Mouse (Mus musculus) brain, adult 10 weeks (tissue): ENCODE data around the gene E130309D02Rik. TPM values are rescaled to one million over a fixed set of nuclear protein-coding genes. Genes with fewer than 3 reads are reported as not detected.

Source experiments
- polyA plus RNA-seq: library from polyadenylated mRNA; stranded (reverse); fragments of 350-450 nt; fragmentation: Illumina TruSeq; extraction: RNeasy Lipid Tissue Mini Kit (QIAGEN cat#74804); gene quantifications from one replicate; pipeline ENCODE4 v1.2.3, GENCODE M21; 2015; ENCODE audit warnings: low read depth, low replicate concordance

E130309D02Rik gene
- polyA plus RNA-seq = 20.7 TPM

DNA sequence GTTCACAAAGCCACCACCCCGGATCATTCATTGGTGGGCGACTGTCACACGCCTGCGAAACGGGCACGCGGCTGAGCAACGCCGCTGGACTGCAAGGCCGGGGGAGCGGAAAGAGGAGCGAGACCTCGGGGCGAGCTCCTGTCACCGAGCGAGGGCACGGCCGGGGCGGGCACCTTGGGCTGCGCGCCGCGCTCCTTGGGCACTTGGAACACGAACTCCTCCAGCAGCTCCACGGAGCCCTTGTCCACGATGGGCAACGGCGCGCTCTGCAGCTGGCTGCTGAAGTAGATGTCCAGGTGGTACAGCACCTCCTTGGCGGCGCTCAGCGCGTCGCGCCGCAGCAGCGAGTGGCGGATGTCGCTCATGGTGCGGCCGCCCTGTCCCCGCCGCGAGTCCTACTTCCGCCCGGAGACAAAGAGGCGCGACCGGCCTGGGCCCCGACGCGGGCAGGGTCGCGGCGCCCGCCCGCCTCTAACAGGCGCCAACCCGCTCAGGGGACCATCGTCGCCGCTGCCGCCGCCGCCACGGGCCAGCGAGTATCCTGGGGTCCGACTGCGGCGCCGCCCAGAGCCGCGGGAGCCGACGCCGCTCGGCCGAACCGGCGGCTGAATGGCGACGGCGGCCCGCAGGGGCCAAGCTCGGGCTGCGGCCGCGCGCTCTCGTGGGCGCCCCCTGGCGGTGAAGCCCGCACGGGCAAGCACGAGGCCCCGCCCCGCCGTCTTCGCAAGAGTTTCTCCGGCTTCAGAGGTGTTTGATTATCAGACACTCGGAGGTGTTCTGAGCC lies at the start of gene E130309D02Rik:
E130309D02Rik (minus strand) TSS at position 631 of the 784 bp plus-strand sequence.

DNA sequence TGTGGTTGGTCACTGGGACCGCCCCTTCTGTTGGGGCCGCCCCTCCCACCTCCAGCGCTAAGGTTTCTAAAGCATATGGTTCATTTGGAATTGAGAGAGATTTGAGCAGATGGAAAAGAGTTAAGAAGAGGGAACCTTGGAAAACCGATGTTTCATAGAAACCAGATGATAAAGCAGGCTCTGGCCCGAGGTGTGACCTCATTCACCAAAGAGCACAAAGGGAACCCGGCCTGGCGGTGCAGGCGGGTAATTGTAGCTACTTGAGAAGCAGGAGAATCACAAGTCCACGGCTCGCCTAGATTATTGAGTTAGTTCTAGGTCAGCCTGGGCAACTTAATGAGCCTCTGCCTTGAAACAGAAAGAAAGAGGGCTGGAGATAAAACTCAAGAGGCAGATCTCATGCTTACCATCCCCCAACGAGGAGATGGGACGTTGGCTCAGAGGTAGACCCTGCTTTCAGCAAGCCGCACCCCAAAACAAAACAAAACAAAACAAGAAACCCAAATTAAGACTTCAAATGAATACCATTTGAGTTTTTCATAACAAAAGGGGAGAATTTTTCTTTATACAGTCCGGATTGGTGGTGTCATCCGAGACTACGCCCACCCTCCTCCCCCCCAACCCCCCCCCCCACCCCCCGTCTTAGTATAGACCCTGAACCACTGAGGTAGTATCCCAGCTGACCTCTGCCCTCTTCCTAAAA lies 41.7 kb upstream of the E130309D02Rik start, which contains the start of gene Grid2ip:
Grid2ip (plus strand) TSS at position 653 of the 703 bp plus-strand sequence.

DNA sequence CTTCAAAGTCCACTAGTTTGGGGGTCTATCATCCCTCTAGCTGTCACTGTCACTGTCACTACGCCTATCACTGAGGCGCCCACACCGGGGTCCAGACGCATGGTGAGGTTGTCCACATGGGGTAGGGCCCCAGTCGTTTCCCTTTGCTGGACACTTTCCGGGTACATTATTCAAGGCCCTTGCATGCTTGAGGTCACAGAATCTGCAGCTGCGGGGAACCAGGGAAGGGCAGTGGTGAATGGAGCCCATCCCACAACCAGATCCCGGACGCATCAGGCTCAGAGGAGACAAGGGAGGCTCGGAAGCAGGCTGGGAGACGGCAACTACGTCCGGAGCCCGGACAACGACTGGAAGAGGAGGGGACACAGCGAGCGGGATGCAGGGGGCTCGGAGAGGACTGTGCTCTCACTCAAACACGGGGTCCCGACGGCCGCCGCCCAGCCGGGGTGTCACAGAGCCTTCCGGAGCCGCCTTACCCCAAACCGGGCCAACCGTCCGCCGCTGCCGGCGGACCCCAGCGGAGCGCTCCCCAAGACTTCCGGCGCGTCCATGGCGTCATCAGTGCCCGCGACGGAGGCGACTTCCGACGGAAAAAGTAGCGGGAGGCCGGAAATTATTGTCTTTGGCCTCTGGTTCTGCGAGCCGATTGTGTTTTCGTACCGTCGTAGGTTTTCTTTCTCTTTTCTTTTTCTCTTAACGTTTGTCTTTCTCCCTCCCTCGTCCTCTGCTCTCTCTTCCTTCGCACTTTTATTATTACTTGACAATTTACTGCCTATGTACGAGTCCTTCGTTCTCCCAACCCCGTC lies 13.7 kb upstream of the E130309D02Rik start, which contains the start of gene Zdhhc4:
Zdhhc4 (minus strand) TSS at position 567 of the 806 bp plus-strand sequence.

DNA sequence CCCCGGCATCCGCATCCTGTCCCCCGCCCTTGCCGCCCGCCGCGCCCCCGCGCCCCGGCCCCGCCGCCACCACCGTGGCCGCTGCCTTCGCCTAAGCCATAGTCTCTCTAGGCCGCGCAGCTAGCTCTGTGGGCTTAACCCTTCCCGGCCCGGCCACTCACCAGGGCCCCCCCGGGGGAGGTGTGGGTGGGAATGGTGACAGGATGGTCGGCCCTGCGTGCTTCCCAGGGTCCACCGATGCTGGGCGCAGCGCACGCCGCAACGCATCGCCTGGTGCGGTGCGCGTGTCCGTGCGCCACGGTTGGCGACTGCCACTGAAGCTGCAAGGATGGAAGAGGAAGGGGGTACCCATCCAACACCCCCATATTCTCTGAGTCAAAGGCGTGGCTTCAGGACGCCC lies 21.8 kb downstream of the E130309D02Rik start, which contains the start of gene Zfp853:
Zfp853 (minus strand) TSS at position 220 of the 400 bp plus-strand sequence.

DNA sequence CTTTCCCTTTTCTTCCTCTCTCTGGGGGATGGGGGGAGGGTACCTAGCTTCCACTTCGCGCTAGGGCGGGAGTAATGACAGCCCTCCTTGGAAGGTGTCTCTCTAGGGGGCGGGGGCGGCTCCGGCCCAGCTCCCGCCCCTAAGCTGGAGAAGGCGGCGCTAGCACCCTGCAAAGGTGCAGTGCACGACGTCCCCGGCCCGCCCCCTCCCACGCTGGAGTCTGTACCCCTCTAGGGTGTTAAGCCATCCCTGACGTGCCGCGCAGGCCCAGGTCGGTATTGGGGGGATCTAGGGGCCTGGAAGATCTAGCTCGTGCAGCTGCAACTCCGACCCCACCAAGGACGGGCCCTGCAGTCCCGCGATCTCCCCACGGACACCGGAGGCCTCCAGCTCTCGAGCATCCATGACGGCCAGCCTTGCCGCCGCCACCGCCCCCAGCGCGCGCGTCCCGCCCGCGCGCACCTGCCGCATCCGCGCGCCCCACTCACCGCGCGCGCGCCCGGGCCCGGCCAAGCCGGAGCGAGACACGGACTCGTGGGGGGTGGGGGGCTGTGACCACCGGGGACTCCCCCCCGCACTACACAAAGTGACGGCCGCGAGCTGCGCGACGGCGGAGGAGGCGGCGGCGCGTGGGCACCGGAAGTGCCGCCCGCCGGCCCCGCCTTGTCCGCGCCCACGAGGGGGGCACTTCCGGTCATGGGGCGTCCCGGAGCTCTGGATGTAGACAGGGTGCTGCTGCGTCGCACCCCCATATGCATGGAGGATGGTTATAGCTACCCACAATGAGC lies 45.6 kb downstream of the E130309D02Rik start, which contains the start of gene Zfp316:
Zfp316 (minus strand) TSS at position 660 of the 788 bp plus-strand sequence.

Other genes with a start within 250 kb of the E130309D02Rik start
- gene Rnf216, start 202.4 kb downstream of the E130309D02Rik start, polyA plus RNA-seq = 24.0 TPM
- gene Olfr718-ps1, start 167.8 kb downstream of the E130309D02Rik start, polyA plus RNA-seq = not detected
- gene Rbak, start 134.6 kb downstream of the E130309D02Rik start, polyA plus RNA-seq = 11.7 TPM
- not detected for gene Spdye4b, start 134.3 kb downstream of the E130309D02Rik start, polyA plus RNA-seq
- gene Spdye4a, start 88.5 kb downstream of the E130309D02Rik start, polyA plus RNA-seq = not detected
- gene Zfp12, start 80.2 kb downstream of the E130309D02Rik start, polyA plus RNA-seq = 17.6 TPM
- gene Zfp316, start 45.3 kb downstream of the E130309D02Rik start, polyA plus RNA-seq = 7.1 TPM
- gene Zfp853, start 21.7 kb downstream of the E130309D02Rik start, polyA plus RNA-seq = 2.7 TPM
- 40.8 TPM for gene Zdhhc4, start 13.9 kb upstream of the E130309D02Rik start, polyA plus RNA-seq
- 3.3 TPM for gene Grid2ip, start 42.0 kb upstream of the E130309D02Rik start, polyA plus RNA-seq
- 27.3 TPM for gene Kdelr2, start 88.5 kb upstream of the E130309D02Rik start, polyA plus RNA-seq
- gene Daglb, start 149.2 kb upstream of the E130309D02Rik start, polyA plus RNA-seq = 16.6 TPM
- gene Rac1, start 212.7 kb upstream of the E130309D02Rik start, polyA plus RNA-seq = 464 TPM